Mouse (Mus musculus) left cerebral cortex, postnatal 14 days (tissue): ENCODE results near the gene Bcl9l. TPM values are rescaled to one million over a fixed set of nuclear protein-coding genes. Genes with fewer than 3 reads are reported as not detected.
A peak's percentile ranks its signal among the peaks of the same experiment; 100 is the strongest.

Source experiments
- DNase-seq, 2 experiments: peaks; one replicate each; pipeline ENCODE4 v3.0.0; 2021 to 2022; ENCODE audit warnings: low spot score in 2 of 2, mixed read lengths in 1 of 2
- intact Hi-C: fragments of 180-260 bp; cut with DNase I; formaldehyde crosslinking; loops from one replicate; pipeline ENCODE4 v1.15.1; 2025
- total RNA-seq, 2 experiments: library from RNA; stranded (reverse); gene quantifications; 2 replicates each; pipeline ENCODE4 v1.2.3; 2021

Bcl9l gene
- total RNA-seq, 2 experiments from 2014 or later: 76.2 to 84.8 TPM

- DNase-seq: no peak
- intact Hi-C loops: no loop called here
Measured at GRCm38 (mm10) chr9:44508721-44509486, 26.3 kb downstream of the Bcl9l start.

DNA sequence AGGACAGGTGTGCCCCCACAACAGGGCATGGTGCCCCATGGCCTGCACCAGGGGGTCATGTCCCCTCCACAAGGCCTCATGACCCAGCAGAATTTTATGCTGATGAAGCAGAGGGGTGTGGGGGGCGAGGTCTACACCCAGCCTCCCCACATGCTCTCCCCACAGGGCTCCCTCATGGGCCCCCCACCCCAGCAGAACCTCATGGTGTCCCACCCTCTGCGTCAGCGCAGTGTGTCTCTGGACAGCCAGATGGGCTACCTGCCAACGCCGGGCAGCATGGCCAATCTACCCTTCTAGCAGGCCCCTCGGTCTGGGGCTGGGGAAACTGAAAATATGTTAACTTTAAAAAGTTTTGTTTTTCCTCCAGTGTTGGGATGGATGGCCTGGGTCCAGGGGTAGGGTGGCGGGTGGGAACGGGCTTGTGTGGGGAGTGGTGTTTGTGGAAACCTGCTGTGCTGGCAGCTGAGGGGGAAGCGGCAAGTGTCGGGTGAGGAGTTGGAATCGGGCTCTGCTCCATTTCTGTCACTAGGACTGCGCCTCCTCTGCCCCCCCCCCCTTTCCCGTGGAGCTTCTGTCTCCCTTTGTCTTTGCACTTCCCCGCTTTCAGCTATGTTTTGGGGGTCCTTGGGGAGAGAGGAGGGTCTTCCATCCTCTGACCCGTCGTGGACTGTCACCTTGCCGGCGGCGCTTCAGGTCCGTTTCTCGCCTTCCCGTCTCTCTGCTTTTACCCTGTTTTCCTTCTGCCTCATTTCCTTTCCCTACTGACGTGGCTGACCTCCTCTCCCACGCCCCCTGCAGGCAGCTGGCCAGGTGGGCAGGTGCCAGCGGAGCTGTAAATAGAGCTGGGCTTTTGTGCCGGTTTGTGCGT, 27.1 kb downstream of the Bcl9l start:
- peak; percentile 81 to 90 for DNase-seq
- intact Hi-C loops: loop anchor here (5.0 kb wide), 1 partner anchor 88 kb away; no protein-coding TSS in a partner anchor

GRCm38 (mm10) chr9:44510355-44510871, 27.8 kb downstream of the Bcl9l start:
- intact Hi-C loops: loop anchor here (5.0 kb wide), 1 partner anchor 87 kb away; no protein-coding TSS in a partner anchor
- no peak for DNase-seq

DNA sequence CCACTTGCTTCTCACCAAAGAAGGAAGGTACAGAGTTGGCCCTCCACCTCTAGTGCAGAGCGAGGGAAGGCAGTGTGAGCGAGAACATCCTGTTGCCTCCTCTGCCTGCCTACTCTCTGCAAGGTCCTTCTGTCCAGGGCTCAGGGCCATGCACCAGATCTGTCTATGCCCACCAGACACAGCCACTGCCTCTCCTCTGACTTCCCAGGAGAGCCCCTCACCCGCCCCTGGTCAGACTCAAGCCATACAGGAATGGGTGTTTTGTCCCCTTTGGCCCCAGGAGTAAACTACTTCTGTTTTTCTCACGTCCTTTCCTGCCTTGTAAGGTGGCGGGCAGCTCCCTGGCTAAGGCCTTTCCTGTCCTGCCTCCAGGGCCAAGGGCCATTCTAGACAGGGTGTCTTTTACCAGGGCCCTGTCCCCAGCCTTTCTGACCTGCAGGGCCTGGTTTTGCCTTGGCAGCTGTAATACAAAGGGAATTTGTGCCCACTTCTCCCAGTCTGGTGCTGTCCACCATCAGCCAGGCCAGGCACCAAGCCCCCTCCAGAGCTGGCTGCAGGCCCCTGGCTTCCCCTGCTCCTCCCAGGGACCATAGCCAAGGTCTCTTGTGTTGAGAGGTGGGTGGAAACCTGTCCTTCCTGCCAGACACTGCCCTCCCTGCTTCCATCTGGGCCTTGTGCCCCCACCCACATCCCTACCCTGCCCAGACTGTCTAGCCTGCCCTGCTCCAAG, 28.4 kb downstream of the Bcl9l start:
- DNase-seq: no peak
- intact Hi-C loops: loop anchor here (5.0 kb wide), 1 partner anchor 86 kb away; no protein-coding TSS in a partner anchor

DNA sequence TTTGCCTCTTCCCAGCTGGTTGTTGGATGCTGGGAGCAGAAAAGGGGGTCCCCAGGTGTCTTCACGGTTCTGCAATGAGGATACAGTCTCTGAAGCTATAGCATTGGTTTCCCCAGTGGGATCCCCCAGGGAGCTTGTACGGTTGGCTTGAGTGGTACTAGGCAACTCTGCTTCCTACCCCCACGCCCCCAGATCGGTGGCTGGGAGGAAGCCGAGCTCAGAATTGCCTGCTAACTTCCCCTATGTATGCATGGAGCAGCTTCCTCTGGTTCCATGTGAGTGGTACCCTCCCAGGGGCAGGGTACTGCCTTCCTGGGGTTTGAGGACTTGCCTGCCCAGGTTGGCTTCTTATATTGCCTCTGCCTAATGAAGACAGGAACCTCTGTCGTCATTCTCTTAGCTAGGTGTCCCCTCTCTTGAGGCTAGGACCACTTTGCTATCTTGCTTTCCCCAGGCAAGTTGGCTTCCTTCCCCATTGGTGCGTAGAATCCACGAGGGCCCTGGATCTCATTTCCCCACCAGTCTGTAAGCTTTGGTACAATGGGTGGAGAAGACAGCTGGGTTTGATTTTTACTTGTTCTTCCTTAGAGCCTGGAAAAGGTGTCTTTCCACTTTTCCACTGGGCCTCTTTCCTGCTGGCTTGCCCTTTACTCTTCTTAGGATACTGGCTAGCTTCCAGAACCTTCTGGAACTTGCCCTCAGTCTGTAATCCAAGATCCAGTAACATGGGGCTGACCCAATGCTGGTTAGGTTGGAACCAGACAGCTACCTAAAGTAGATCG, 29.5 kb downstream of the Bcl9l start:
- intact Hi-C loops: loop anchor here (5.0 kb wide), 1 partner anchor 85 kb away; no protein-coding TSS in a partner anchor
- no peak for DNase-seq

DNA sequence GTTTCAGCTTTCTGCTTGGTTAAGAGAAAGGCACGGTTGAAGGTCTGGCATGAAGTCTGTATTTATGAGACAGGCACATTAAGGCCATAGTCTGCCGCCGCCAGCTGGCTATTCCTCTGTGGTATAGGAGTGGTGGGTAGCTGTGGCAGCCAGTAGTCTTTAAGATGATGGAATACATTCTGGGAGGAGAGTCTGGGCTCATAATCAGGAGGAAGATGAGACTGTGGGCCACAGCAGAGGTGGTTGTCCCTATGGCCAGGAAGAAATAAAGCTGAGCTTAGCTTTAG, 30.0 kb downstream of the Bcl9l start:
- intact Hi-C loops: loop anchor here (5.0 kb wide), 1 partner anchor 85 kb away; no protein-coding TSS in a partner anchor
- no peak for DNase-seq

DNA sequence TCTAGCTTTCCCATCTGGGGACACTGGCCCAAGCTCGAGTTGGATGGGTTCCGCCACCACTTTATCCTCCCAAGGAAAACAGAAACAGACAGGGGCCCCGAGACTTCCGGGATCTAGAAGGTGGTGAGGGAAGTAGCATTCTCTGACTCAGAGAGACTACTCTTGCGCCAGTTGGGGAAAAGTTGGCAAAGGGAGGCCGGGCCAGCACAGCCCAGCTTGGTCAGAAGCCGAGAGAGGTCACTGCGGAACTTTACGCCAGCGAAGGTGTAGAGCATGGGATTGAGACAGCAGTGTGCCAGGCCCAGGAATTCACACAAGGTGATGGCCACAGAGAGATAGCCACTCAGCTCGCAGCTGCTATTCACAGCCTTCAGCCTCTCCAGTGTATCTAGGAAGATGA, 30.5 kb downstream of the Bcl9l start:
- no peak for DNase-seq
- intact Hi-C loops: loop anchor here (5.0 kb wide), 1 partner anchor 84 kb away; no protein-coding TSS in a partner anchor

GRCm38 (mm10) chr9:44513610-44514009, 31.0 kb downstream of the Bcl9l start:
- DNase-seq: no peak
- intact Hi-C loops: loop anchor here (5.0 kb wide), 1 partner anchor 84 kb away; no protein-coding TSS in a partner anchor

- no peak for DNase-seq
Measured at GRCm38 (mm10) chr9:44514147-44514546, 31.5 kb downstream of the Bcl9l start.

GRCm38 (mm10) chr9:44515131-44515751, 32.6 kb downstream of the Bcl9l start:
- DNase-seq: no peak
- intact Hi-C loops: no loop called here

More at GRCm38 (mm10) chr9:44514147-44514546, 31.5 kb downstream of the Bcl9l start:
- intact Hi-C loops: loop anchor here (5.0 kb wide), 1 partner anchor 83 kb away; no protein-coding TSS in a partner anchor

- DNase-seq: no peak
- intact Hi-C loops: no loop called here
Measured at GRCm38 (mm10) chr9:44515891-44516290, 33.3 kb downstream of the Bcl9l start.

DNA sequence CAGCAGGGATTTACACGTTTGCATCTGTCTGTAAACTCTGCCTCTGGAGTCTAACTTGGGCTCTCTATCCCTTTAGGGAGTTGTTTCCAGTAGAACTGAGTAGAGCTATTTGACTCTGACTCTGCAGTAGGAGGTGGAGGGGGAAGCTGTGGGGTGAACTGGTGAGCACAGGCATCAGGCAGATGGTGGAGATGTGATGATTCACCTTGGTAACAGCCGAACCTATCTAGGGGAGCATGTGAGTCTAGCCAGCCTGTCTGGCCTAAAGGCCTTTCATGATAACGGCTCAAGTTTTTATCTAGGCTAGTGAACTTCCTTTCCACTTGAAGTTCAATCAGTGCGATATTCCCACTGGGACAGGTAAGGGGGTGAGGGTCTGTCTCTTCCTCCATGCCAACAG, 34.7 kb downstream of the Bcl9l start:
- DNase-seq: no peak
- intact Hi-C loops: no loop called here

- peak; percentile 71 to 88 for DNase-seq
- intact Hi-C loops: no loop called here
Measured at GRCm38 (mm10) chr9:44518068-44518467, 35.4 kb downstream of the Bcl9l start.

DNA sequence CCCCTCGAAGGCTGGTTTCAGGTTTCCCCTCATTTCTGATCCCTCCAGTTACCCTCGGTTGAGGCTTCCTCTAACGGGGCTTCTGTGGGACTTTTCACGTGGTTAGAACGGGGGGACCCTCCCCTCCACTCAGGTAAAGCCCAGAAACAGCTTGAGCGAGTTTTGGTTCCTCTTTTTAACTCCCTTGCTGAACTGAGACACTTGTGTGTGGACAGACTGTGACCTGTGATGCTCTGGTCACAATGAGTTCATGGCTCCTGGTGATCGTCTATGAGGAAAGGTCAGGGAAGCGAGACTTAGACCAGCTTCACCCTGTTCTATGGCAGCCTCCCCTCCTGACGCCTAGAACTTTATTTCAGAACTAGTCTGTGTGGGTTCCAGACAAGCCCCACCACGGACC, 39.3 kb downstream of the Bcl9l start:
- intact Hi-C loops: loop anchor here (5.0 kb wide), 1 partner anchor 60 kb away; no protein-coding TSS in a partner anchor
- DNase-seq: no peak

DNA sequence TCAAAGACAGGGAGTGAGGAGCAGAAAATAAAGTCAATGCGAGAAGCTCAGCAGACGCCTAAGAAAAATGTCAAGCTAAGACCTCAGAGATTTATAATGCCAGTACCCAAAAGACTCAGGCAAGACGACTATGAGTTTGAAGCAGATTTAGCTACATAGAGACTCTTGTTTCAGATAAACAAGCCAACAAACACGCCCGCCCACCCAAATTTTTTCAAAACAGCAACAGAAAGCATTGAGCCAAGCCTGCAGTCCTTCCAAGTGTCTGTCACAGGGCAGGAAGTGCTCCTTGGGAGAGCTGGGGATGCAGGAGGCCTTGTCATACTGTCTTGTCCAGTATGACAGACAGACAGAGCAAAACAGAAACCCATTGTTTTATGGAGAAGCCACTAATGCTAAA, 41.1 kb downstream of the Bcl9l start:
- no peak for DNase-seq
- intact Hi-C loops: loop anchor here (5.0 kb wide), 1 partner anchor 59 kb away; no protein-coding TSS in a partner anchor

DNA sequence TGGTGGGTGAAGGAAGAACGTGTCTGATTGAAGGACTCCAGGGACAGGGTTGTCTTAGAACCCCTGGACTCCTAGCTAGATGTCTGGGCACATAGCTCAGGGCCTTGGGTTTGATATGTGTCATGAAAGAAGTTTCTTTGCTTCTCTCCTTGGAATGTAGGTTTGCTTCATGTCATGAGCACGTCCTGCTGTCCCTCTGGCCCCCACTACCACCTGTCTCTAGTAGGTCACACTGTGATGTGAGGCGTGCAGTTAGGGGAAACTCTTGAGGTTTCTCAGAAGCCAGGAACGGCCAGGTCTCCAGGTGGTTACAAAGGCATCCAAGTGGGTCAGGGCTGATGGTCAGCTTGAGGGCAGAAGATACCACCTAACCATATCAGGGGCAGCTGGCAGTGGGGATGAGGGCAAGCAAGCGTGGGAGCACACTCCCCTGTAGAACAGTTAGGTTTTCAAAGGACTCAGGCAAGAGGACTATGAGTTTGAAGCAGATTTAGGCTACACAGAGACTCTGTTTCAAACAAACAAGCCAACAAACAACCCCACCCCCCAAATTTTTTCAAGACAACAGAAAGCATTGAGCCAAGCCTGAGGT, 41.7 kb downstream of the Bcl9l start:
- no peak for DNase-seq
- intact Hi-C loops: loop anchor here (5.0 kb wide), 1 partner anchor 58 kb away; no protein-coding TSS in a partner anchor

- no peak for DNase-seq
- intact Hi-C loops: no loop called here
Measured at GRCm38 (mm10) chr9:44525001-44525400, 42.4 kb downstream of the Bcl9l start.

DNA sequence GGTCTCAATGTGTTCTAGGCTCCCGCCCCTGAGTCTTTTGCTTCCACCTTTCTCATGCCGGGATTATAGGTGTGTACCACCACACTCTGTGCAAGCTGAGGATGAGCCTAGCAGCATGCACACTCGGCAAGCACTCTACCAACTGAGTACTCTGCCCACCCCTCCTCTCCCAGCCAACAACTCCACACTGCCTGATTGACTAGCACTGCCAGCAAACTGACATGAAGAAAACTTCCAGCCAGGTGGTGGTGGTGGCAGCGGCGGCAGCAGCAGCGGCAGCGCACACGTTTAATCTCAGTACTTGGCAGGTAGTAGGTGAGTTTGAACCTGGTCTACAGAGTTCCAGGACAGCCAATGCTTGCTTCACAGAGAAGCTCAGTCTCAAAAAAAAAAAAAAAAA, 43.0 kb downstream of the Bcl9l start:
- DNase-seq: no peak
- intact Hi-C loops: no loop called here
